Mouse (Mus musculus): Measurements from ENCODE around the gene Tmem150b.

Tmem150b gene

GRCm38 (mm10) chr7:4725169-4725568 lies at the start of gene Tmem150b:
Tmem150b (minus strand) TSS chr7:4725249.
- no peak for DNase-seq

- no peak for DNase-seq
Measured at GRCm38 (mm10) chr7:4771202-4771601, 46.2 kb upstream of the Tmem150b start, which contains the start of gene Fam71e2. Fam71e2 (minus strand) TSS chr7:4771302.

GRCm38 (mm10) chr7:4764946-4765710 lies 40.1 kb upstream of the Tmem150b start:
- DNase-seq, result no peak

GRCm38 (mm10) chr7:4759670-4760069 lies 34.6 kb upstream of the Tmem150b start:
- DNase-seq, result no peak

- DNase-seq, result peak; percentile 78
Measured at GRCm38 (mm10) chr7:4752821-4753570, 27.9 kb upstream of the Tmem150b start, which contains the start of gene Cox6b2. Cox6b2 (minus strand) TSS chr7:4753094.

GRCm38 (mm10) chr7:4751971-4752820 lies 27.1 kb upstream of the Tmem150b start:
- peak; percentile 63 for DNase-seq

GRCm38 (mm10) chr7:4749169-4749568 lies 24.1 kb upstream of the Tmem150b start:
- DNase-seq, result no peak

GRCm38 (mm10) chr7:4748321-4748720 lies 23.3 kb upstream of the Tmem150b start:
- no peak for DNase-seq

GRCm38 (mm10) chr7:4747156-4747899 lies 22.3 kb upstream of the Tmem150b start:
- DNase-seq, result no peak

GRCm38 (mm10) chr7:4746326-4746980 lies 21.4 kb upstream of the Tmem150b start:
- no peak for DNase-seq

GRCm38 (mm10) chr7:4744886-4745285 lies 19.8 kb upstream of the Tmem150b start:
- DNase-seq, result no peak

- no peak for DNase-seq
Measured at GRCm38 (mm10) chr7:4743354-4743753, 18.3 kb upstream of the Tmem150b start.

GRCm38 (mm10) chr7:4742482-4742819 lies 17.4 kb upstream of the Tmem150b start:
- no peak for DNase-seq

- no peak for DNase-seq
Measured at GRCm38 (mm10) chr7:4741672-4742481, 16.8 kb upstream of the Tmem150b start.

- DNase-seq, result peak; percentile 83
Measured at GRCm38 (mm10) chr7:4741151-4741550, 16.1 kb upstream of the Tmem150b start.

GRCm38 (mm10) chr7:4740309-4740727 lies 15.3 kb upstream of the Tmem150b start:
- no peak for DNase-seq

- DNase-seq, result peak; percentile 100
Measured at GRCm38 (mm10) chr7:4739544-4740275, 14.7 kb upstream of the Tmem150b start, which contains the start of gene Kmt5c. Kmt5c (plus strand) TSS chr7:4740115.

GRCm38 (mm10) chr7:4739041-4739543 lies 14.0 kb upstream of the Tmem150b start:
- no peak for DNase-seq

- peak; percentile 57 for DNase-seq
Measured at GRCm38 (mm10) chr7:4732968-4733392, 7.9 kb upstream of the Tmem150b start.

GRCm38 (mm10) chr7:4731090-4731489 lies 6.0 kb upstream of the Tmem150b start:
- DNase-seq, result no peak
